Mouse (Mus musculus): ENCODE data around the gene Obsl1.

DNA sequence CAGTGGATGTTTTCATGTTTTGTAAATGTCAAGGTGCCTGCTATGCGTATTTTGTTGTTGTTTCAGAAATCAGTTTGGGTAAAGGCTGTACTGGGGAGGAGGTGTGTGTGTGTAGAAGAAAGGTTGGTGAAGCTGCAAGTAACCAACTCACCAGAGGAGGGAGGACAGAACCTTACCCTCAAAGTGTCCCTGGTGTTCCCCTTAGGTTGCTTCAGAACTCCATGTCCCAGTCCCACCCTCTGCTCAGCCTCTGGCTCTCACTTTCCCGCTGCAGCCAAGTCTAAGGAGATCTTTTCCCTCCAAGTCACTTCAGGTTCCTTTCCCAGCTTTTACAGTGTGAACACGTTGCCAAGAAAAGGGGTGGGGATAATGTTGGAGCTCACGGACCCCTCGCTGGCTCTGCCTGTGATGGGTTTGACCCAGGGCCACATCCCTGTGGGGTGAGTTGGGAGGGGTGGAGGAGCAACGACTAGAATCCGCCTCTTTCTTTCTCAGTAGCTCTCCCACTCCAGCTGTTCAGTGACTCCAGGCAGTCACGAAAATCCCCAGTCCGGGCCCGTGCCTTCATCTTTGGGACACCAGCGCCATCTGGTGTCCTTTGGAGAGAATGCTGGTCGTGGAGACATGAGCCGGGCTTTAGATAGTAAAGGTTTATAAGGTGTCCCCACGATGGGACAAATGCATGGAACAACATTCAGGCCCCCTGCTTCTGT lies 38.9 kb downstream of the Obsl1 start:
- TF ChIP-seq E2F4 (IDR thresholded peaks at IDR 0.05; ENCODE audit: insufficient replicate concordance, low read depth, low read length) (no peak), CHD1 (IDR thresholded peaks at IDR 0.05; ENCODE audit: low read depth, low read length) (no peak), CTCF (conservative IDR thresholded peaks at IDR 0.05 in 1 of 2, IDR thresholded peaks at IDR 0.05 in 1 of 2; ENCODE audit: low read depth in 2 of 2, low read length in 2 of 2) (peak; percentile 32 to 98; a peak in 3 of 4 replicates), MAFK (IDR thresholded peaks at IDR 0.05; ENCODE audit: insufficient replicate concordance, low read length) (no peak), EP300 (IDR thresholded peaks at IDR 0.05; ENCODE audit: low read length) (no peak), USF2 (conservative IDR thresholded peaks at IDR 0.05; ENCODE audit: low read depth, low read length) (no peak), MAX (IDR thresholded peaks at IDR 0.05; ENCODE audit: low read length) (no peak), GABPA (IDR thresholded peaks at IDR 0.05; ENCODE audit: insufficient replicate concordance, low read depth, low read length) (no peak), POLR2AphosphoS2 (IDR thresholded peaks at IDR 0.05; ENCODE audit: low read depth, low read length) (no peak), ZMIZ1 (IDR thresholded peaks at IDR 0.05; ENCODE audit: low read depth, low read length) (no peak)
